Mouse (Mus musculus) inflammation-experienced regulatory T-cells, adult 6 months (primary cell): ENCODE measurements around the gene Nme4. TPM values are rescaled to one million over a fixed set of nuclear protein-coding genes. Genes with fewer than 3 reads are reported as not detected.
"Not testable (repeated sequence)": the region's sequence is repeated elsewhere in the genome, so short reads cannot be mapped to it uniquely, and the experiment has no call there.

ENCODE experiments used
- ATAC-seq: one replicate; pipeline ENCODE4 v1.8.0; 2017
- polyA plus RNA-seq, 3 experiments: library from polyadenylated mRNA; unstranded; fragments of 100-300 nt; shearing (Covaris generic); gene quantifications; one replicate each; pipeline ENCODE4 v1.2.1; 2017

The Nme4 gene
- polyA plus RNA-seq, 3 experiments from 2014 or later: 0.39 to 1.0 (median 0.52) TPM

DNA sequence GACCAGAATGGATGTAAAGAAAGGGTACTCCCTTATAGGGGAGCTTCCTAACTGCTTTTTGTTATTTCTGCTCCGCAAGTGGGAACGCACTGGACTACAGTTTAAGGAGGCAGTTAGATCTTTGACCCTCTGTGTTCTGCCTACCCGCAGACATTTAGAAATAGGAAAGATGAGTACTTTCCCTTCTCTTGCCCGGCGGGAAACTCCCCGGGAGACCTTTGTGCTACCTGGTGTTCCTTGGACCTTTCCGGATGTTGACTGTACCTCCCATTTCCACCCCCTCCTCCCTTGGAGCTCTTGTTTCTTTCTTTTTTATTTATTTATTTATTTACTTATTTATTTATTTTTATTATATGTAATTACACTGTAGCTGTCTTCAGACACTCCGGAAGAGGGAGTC lies 18.7 kb upstream of the Nme4 start:
- ATAC-seq: no peak

DNA sequence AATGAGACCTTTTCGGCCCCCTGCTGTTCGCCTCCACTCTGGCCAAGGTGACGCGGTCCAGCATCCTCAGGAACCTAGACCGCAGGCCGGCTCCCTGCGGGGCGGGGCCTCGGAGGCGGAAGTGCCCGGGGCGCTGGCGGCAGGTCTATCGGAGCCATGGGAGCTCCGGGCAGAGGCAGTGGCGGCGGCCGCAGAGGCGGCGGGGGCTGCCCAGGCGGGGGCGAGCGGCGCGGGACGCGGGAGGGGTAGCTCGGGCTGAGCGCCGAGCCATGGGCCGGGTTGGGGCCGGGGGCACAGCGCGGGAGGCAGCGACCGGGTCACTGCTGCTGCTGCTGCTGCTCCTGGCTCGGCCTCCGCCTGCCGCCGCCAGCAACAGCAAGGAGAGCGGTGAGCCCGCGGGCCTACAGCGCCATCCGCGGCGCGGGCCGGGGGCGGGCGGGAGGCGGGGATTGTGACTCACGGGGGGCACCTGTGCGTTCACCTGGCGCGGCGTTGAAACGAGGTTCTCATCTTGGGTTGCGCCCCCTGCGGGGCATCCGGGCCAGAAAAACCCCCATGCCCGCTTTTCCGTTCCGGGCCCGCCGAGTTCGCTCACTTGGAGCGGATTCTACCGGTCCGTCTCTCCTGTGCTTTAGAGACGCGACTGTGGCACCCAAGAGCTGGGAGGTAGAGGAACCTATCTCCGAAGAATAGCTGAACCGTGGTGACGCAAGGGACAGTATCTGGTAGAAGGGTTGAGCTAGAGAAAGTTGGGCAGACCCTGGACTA lies 18.0 kb upstream of the Nme4 start, which contains the start of gene Tmem8:
Gene Tmem8, plus strand, starts transcription at position 119 of the 768 bp plus-strand sequence.
- peak; percentile 85 for ATAC-seq

DNA sequence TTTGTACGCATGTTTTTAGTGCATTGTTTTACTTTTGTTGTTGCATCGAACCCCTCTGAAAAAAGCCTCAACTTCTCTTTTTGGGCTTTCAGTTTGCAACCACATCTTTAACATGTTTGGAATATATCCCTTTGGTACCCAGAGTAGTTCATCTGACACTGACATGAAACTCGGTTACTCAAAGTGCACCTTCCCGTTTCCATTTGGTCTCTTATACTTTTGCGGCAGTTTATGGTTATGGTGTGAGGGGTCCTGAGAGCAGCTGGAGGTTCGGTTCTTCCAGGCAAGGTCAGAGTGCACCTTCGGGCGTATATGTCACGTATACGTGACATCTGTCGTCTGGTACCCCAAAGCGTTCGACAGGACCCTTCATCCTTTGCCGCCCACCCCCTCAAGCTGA lies 17.3 kb upstream of the Nme4 start:
- peak; percentile 26 for ATAC-seq

DNA sequence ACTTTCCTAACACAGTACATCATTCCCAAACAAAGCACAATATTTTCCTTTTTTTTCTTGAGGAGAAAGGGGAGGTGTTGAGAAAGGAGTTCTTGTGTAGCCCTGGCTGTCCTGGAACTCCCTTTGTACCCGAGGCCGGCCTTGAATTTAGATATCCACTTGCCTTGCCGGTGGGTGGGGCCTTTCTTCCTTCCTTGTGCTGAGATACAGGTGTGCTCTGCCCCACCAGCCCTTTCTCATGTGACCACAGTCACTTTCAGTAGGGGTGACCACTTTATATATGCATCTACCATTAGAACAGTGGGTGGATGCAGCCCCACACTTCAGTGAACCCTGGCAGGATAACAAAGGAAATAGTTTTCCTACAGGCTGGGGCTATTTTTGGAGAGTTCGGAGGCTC lies 16.3 kb upstream of the Nme4 start:
- ATAC-seq: no peak

DNA sequence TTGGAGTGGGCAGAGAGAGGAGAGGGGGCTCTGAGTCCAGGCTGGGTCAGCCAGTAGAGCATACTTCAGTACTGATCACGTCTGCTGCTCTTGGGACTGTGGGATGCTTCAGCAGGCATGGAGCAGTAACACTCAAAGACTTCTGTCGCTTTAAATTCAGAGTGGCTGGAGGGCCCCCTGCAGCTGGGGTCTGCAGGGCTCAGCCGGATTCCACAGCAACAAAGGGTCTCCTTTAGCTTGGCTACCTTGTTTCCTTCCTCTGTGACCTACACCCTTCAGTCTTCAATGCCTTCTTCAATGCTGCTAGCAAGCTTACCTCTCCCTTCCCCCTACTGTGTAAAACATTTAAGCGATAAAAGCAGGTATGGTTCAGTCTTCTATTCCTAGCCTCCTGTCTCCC lies 15.6 kb upstream of the Nme4 start:
- no peak for ATAC-seq

DNA sequence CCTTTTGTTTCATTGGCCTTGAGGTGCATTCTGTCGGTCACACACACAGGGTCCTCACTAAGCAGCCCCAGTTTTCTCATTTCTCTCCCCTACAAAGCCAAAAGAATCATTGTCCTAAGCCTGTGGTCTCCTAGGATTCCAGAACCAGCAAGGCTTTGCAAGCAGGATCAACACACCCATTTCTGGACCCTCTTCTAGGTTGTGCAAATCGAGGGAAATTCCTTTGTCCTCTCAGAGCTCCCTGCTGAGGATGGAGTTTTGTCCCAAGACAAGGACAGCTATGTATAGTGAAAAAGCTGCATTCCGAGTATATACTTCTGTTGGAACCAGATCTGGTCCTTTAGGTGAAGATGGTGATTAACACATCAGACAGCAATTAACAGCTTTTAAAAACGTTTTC lies 14.8 kb upstream of the Nme4 start:
- ATAC-seq: no peak

DNA sequence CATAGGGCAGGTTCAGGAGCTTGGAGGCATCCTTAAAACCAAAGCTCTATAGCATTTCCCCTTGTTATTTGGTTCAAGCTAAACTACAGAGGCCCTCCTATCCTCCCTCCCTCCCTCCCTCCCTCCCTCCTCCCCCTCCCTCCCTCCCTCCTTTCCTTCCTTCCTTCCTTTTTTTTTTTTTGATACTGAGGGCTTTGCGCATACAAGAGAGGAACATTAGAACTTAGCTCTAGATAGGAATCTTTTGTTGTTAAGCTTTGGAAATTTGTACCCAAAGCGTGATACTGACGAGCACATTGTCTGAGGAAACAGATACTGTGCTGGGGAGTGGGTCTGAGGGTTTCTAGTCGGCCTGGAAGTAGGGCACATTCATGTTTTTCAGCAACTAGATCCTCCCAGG lies 10.2 kb upstream of the Nme4 start:
- ATAC-seq: no peak

DNA sequence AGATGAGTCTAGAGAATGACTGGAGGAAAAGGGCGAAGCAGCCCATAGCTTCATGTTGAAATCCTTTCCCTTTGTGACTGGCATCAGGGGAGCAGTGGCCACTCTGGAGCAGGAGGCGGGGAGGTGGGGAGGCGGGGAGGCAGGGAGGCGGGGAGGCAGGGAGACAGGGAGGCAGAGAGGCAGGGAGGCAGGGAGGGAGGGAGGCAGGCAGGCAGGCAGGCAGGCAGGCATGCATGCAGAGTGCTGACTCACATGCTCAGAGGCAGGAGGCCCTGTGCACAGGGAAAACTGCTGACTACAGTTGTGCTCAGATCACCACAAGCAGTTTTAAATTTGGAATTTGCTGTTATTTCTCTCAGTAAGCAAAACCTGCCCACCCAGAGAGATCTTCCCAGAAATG lies 6.1 kb upstream of the Nme4 start:
- no peak for ATAC-seq

DNA sequence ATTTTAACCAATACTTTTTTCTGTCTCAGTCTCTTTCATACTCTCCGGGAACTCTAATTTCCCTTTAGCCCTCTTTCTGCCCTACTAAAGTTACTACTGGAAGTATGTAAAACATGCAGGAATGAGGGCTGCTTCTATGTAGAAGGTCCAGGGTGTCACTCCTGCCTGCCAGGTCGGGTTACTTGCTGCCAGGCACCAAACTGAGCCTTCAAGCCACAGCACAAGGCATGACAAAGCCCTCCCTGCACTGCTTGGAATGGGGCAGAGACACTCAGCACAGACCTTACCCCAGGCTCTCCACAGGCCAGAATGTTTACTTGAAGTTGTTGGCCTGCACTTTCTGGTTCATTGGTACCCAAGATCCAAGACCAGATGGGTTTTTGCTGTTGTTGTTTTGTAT lies 4.8 kb upstream of the Nme4 start:
- no peak for ATAC-seq

DNA sequence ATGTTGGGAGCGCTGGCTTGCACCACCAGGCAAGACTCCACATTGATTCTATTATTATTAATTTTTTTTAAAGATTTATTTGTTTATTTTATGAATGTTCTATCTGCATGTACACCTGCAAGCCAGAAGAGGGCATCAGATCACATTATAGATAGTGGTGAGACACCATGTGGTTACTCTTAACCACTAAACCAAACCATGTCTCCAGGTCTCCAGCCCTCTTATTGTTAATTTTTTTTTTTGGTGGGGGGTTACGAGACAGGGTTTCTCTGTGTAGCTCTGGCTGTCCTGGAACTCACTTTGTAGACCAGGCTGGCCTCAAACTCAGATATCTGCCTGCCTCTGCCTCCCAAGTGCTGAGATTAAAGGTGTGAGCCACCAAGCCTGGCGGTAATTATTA lies 3.9 kb upstream of the Nme4 start:
- not testable (repeated sequence) for ATAC-seq

DNA sequence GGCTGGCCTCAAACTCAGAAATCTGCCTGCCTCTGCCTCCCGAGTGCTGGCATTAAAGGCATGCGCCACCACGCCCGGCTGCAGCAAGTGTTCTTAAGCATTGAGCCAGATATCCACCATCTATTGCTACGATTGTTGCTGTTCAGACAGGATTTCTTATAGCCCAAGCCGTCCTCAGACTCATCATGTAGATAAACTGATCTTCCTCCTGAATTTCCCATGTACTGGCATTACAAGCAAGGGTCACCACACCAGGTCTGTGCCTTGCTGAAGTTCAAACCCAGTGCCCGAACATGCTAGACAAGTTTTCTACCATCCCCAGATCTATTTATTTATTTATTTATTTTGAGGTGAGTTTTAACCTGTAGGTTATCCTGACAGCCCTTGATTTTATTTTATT lies 3.1 kb upstream of the Nme4 start:
- no peak for ATAC-seq

DNA sequence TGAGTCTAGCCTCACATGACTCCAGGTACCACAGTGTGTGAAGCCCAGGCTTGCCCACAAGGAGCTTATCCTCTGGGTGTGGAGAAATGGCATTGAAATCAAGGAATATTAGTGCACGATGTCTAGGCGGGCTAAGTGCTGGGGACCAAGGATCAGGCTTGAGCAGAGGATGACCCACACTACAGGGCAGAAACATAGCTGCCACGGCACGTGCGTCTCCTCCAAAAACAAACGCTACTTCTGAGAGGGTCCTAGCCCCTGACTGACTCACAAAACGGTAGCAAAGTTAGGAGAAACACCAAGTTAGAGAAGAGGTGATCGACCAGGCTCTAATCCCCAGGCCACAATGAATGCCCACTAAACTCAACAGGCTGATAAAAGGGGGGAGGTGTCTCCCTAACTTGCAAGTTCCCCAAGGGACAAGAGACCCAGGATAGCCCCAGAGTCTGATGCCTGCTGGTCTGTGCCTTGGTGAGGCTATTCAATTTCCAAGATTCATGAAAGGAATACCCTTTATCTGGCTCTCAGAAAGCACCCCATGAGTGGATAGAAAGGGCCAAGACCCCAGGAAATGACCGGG lies 781 bp downstream of the Nme4 start:
- no peak for ATAC-seq

DNA sequence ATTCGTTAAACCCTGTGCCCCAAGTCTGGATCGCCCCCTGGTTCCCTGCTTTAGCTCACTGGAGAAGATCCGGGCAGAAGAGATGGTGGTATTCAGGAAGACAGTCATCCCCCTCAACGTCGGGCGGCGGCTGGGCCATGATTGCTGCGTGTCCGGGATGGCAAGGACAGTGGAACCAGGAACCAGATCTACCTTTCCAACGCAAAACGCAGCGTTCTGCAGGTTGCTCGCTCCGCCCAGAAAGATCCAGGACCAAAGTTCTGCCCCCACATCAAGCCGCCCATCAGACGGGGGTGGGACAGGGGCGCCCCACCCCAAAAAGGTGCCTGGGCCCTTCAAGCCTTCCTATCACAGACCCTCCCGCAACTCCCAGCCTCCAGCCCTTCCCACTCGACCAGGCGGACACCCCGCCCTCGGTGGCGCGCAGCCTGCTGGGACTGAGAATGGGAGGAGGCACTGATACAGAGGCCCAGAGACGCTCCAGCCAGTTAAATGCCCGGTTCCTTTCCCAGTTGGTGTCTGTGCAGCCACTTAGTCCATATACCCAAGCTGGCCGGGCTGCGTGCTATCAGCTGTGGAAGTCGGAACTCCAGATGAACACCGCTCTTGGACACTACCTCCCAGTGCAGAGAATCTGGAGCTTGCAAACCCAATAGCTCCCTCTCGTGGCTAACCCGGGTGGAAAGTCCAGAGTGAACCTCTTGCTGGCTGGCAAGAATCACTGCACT lies 5.3 kb downstream of the Nme4 start, which contains the start of gene Decr2:
Gene Decr2, minus strand, starts transcription at position 433 of the 728 bp plus-strand sequence.
- ATAC-seq: peak; percentile 67

DNA sequence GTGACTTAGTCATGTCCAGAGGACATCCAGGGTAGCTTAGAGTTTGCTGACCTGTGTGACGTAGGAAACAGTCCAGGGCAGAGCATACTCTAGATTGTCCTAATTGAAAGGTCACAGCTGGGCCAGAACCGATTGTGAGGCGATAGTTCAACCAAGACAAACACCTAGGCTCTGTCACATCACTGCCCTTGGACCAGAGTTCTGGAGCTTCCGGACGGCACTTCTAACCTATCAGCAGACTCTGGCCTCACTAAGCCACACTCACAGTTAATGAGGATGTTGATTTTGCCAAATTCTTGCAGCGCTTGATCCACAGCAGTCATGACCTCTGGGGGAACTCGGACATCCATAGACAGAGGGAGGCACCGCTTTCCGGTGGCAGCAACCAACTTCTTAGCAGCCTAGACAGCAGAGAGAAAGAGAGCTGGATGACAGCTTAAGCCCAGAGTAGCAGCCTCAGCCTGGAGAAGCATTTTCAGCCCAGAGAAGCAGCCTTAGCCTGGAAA lies 8.3 kb downstream of the Nme4 start:
- ATAC-seq: no peak

DNA sequence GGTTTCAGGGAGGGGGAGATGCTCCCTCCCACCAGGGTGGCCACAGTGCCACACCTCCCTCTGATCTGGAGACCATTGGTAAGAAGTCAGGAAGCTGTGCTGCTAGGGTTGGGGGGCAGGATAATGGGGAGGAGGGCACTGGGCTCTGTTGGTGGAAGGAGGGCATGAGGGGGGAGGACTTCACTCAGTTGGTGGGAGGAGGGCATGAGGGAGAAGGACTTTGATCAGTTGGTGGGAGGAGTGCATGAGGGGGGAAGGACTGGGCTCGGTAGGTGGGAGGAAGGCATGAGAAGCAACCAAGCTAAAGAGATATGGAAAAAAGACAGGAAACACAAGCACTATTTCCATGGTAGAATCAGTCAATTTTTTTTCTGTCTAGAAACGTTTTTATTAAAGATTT lies 14.5 kb downstream of the Nme4 start:
- no peak for ATAC-seq

DNA sequence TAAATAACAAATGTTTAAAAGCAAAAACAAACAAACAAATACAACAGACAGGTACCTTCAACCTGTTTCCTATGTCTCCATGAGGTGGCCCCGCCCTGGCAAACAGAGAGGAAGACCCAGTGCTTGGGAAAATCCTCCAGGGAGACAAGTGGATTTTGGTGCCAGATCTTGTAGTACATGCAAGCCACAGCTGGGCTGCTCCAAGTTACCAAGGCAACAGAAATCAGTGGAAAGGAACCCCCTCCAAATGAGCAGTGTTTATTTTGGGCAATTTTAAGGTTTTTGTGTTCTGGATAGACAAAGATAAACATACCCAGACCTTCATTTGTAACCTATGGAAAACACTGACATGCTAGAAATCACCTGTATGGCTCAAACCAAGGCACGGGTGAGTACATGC lies 16.6 kb downstream of the Nme4 start:
- ATAC-seq: no peak

DNA sequence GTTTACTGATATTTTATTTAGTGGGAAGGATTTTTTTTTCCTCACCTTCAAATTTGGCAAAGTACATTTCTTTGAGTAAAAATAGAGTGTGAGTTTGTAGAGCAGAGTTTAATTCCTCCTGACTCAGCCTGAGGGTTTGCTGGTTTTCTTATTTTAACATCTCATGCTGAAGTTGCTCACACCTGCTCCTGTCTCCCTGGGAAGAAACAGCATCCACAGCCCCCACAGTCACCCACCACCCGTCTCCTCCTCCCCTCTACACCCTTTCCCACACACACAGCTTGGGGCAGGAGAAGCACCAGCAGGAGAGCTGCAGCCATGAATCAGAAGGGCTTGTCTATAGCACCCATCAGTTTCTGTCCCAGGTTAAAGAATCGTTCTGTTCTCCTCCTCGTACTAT lies 20.2 kb downstream of the Nme4 start:
- no peak for ATAC-seq

DNA sequence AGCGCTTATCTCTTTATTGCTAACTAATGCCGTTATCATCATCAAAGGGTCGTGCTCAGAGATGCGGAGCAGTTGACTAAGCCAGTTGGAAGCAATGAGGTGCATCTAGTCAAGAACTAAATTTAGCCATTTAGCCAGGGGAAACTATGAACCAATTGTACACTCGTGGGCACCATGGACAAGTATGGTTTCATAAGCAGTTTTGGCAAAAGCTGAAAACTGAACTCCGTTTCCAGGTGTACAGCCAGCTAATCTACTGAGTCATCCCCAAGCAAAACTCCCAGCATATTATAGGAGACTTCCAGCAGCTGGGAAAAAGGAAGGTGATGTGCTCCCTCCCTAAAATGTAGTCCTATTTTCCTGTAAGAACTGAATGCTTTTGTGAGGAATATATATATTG lies 25.3 kb downstream of the Nme4 start:
- ATAC-seq: no peak

DNA sequence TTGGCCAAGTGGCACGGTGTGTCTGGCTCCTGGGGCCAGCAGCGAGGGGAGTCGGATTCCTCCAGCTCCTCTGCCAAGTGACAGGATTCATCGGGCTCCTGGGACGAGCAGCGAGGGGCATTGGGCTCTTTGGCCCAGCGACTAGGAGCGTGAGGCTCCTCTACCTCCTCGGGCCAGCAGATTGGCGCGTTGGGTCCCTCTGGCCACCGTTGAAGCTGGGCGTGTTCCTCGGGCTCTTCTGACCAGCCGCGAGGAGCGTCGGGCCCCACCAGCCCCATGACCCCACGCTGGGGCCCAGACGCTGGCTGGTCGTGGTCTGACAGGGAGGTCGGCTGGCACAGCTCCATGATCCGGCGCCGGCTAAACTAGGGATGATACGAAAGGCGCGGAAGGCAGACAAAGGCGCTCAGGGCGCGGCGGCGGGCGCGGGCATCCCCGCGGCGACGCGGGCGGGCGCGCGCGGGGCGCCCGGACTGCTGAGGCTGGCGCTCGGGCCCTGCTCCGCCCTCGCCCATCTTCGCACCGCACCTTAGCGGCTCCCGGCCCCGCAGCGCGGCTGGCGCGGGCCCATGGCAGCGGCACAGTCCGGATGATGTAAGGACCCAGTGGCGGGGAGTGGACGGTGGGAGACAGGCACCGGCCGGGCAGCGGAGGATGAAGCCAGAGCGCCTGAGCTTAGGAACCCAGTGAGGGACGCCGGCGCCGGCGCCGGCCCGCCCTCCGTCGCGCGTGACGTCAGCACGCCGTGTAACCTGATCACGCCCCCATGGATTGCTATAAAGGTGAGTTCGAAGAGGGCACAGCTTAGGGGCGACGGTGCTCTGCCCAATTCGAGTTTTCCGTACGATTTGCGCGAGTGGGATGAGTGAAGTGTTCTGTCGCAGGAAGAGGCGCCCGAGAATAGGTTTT lies 26.3 kb downstream of the Nme4 start, which contains the start of gene Rab11fip3:
Gene Rab11fip3, minus strand, starts transcription at position 725 of the 909 bp plus-strand sequence.
- ATAC-seq: peak; percentile 97

DNA sequence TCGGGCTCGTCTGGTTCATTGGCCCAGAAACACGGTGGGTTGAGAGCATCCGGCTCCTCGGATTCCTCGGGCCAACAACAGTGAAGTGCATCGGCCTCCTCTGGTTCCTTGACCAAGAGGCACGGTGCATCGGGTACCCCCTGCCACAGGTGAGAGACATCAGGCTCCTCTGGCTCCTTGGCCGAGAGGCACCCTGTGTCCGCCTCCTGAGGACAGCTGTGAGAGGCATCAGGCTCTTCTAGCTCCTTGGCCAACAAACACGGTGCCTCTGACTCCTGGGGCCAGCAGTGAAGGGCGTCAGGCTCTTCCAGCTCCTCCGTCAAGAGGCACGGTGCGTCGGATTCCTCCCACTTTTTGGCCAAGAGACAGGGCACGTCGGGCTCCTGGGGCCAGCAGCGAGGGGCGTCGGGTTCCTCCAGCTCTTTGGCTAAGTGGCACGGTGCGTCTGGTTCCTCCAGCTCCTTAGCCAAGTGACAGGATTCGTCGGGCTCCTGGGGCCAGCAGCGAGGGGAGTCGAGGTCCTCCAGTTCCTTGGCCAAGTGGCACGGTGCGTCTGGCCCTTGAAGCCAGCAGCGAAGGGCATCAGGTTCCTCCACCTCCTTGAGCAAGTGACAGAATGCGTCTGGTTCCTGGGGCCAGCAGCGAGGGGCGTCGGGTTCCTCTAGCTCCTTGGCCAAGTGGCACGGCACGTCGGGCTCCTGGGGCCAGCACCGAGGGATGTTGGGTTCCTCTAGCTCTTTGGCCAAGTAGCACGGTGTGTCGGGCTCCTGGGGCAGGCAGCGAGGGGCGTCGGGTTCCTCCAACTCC lies 27.2 kb downstream of the Nme4 start:
- ATAC-seq: no peak

DNA sequence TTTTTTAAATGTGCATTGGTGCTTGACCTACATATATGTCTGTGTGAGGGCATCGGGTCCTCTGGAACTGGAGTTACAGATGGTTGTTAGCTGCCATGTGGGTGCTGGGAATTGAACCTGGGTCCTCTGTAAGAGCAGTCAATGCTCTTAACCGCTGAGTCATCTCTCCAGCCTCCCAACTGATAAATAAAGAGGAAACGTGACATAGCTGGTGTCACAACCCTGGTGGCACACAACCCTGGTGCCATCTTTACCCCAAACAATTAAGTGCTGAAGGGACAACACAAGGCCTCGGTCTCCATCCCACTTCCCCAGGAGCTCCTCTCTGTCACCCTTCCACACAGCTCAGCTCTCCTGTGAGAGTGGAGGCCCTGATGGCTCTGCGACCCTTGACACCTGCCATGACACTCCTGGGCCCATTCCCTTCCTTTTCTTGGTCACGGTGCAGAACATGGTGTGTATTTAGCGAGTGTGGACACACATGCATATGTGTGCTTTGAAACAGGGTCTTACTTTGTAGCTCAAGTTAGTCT lies 28.8 kb downstream of the Nme4 start:
- no peak for ATAC-seq
